Mouse (Mus musculus): Measurements from ENCODE around the gene Slc38a4. TPM values are rescaled to one million over a fixed set of nuclear protein-coding genes. Genes with fewer than 3 reads are reported as not detected.
A peak's percentile ranks its signal among the peaks of the same experiment; 100 is the strongest.

The Slc38a4 gene
- polyA plus RNA-seq, 1 experiment from 2014 or later: 71.1 TPM

DNA sequence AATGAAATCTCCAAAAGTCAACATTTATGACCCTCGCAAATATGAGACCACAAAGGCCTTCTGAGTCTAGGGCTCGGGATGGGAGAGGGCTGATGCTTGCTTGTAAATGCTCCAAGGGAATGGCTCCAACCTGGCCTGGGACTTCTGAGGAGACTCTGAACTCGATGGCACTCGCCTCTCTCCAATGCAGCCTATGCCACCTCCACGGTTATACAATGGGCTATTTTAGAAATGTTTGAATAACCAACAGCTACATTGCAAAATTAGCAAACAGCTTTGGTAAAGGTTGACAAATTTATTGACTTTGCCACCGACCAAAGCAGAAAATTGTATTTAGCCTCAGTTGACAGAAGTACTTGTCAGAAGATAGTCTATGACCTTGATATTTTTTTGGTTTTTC lies 19.9 kb downstream of the Slc38a4 start:
- Histone ChIP-seq H3K4me3 (ENCODE audit: low read depth, low read length) (no peak overlapping the region), H3K4me1 (ENCODE audit: control insufficient read depth, insufficient read depth, low read length) (no peaks in the 10 kb centered on the region), H3K9ac (replicated peaks; ENCODE audit: low read length) (no peak overlapping the region), H3K9me3 (replicated peaks; ENCODE audit: control insufficient read depth, low read length) (no peaks in the 10 kb centered on the region), H3K4me2 (ENCODE audit: low read depth, low read length) (no peak overlapping the region), H3K27me3 (ENCODE audit: control insufficient read depth, insufficient read depth, low read length) (no peaks in the 10 kb centered on the region), H3K36me3 (replicated peaks; ENCODE audit: control insufficient read depth, insufficient read depth, low read depth, low read length) (no peaks in the 10 kb centered on the region), H3K27ac (replicated peaks; ENCODE audit: low read depth, low read length) (no peak overlapping the region)
- 91% methylated on average over 6 of the region's 6 CpGs for WGBS
- DNase-seq (ENCODE audit: low spot score) (no peak), ATAC-seq (replicated peaks; ENCODE audit: insufficient number of reproducible peaks, low FRiP score, low TSS enrichment, low read depth) (no peak)

DNA sequence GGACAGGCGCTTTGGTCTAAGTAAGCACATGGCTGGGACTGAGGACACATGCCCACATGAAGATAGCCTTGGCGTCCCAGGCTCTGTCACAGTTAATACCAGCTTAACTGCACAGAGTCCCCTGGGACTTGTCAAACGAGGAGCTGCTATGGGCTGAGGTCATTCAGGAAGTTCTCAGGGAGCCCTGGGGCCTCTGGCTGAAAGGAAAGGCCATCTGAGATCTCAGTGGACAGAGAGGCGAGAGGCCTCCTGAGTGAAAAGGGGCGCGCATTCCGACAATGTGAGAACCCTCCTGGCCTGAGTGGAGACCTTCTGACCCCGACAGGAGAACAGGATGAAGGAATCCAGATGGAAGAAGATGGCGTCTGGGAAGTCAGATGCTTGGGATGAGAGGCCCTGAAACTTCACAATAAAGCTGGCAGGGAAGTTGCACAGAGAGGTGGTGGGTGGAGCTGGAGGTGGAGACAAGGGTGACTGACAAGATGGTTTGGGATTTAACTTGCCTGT lies 22.2 kb downstream of the Slc38a4 start:
- 21% methylated on average over 9 of the region's 9 CpGs for WGBS
- Histone ChIP-seq H3K27me3 (ENCODE audit: control insufficient read depth, insufficient read depth, low read length) (no peaks in the 10 kb centered on the region), H3K4me2 (ENCODE audit: low read depth, low read length) (no peak overlapping the region), H3K4me3 (ENCODE audit: low read depth, low read length) (no peak overlapping the region), H3K36me3 (replicated peaks; ENCODE audit: control insufficient read depth, insufficient read depth, low read depth, low read length) (no peaks in the 10 kb centered on the region), H3K4me1 (ENCODE audit: control insufficient read depth, insufficient read depth, low read length) (no peaks in the 10 kb centered on the region), H3K9ac (replicated peaks; ENCODE audit: low read length) (no peak overlapping the region), H3K27ac (replicated peaks; ENCODE audit: low read depth, low read length) (no peak overlapping the region), H3K9me3 (replicated peaks; ENCODE audit: control insufficient read depth, low read length) (no peaks in the 10 kb centered on the region)
- peak; percentile 53 for DNase-seq (ENCODE audit: low spot score)
- ATAC-seq (replicated peaks; ENCODE audit: insufficient number of reproducible peaks, low FRiP score, low TSS enrichment, low read depth): 0 out of 2 replicates have a peak, but pooled peaks have one; percentile 44

DNA sequence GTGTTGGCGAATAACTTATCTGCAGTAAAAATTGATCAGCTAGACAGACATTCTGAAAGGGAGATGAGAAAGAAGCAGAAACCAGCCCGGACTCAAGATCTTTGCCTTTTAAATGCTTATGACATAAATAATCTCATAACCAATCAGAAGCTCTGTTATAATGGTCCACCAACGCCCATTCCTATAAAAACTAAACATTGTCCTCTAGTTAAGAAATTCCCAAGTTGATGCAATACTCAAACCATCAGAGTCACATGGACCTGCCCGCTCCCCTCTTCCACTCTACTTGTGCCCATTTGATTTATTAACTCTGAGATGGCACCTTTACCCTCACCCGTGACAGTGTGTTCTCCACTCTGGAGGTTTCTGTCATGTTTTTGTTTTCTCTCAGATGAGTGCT lies 23.9 kb downstream of the Slc38a4 start:
- H3K9me3 ChIP-seq (replicated peaks; ENCODE audit: control insufficient read depth, low read length): no peaks in the 10 kb centered on the region
- DNase-seq (ENCODE audit: low spot score) (no peak), ATAC-seq (replicated peaks; ENCODE audit: insufficient number of reproducible peaks, low FRiP score, low TSS enrichment, low read depth) (no peak)
- WGBS: 94% methylated on average over 5 of the region's 5 CpGs
- H3K36me3 ChIP-seq (replicated peaks; ENCODE audit: control insufficient read depth, insufficient read depth, low read depth, low read length): no peaks in the 10 kb centered on the region
- no peak overlapping the region for H3K4me2 ChIP-seq (ENCODE audit: low read depth, low read length)
- H3K4me1 ChIP-seq (ENCODE audit: control insufficient read depth, insufficient read depth, low read length): no peaks in the 10 kb centered on the region
- H3K27ac ChIP-seq (replicated peaks; ENCODE audit: low read depth, low read length): no peak overlapping the region
- no peaks in the 10 kb centered on the region for H3K27me3 ChIP-seq (ENCODE audit: control insufficient read depth, insufficient read depth, low read length)
- H3K4me3 ChIP-seq (ENCODE audit: low read depth, low read length): no peak overlapping the region
- H3K9ac ChIP-seq (replicated peaks; ENCODE audit: low read length): no peak overlapping the region

DNA sequence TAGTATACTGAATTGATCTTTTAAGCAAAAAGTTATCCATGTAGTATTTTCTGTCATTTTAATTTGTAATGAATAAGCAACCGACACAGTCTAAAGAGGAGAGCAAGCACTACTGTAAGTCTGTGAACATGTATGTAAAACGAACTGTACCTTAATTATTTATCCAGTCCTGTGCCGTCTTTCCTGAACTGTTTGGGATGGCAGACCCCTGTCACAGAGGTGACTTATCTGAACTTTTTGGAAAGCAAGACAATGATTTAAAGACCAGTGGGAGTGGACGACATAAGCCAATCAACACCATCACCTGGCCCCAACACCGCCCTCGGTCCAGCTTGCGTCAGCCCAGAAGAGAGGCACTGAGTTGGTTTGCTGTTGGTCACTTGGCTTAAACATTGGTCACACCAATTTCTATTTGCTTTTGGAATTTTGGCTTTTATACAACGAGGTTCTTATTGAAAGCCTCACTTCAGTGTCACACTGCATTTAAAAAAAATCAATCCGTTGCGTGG lies 24.7 kb downstream of the Slc38a4 start:
- no peaks in the 10 kb centered on the region for H3K9me3 ChIP-seq (replicated peaks; ENCODE audit: control insufficient read depth, low read length)
- 93% methylated on average over 10 of the region's 10 CpGs for WGBS
- H3K9ac ChIP-seq (replicated peaks; ENCODE audit: low read length): no peak overlapping the region
- H3K27ac ChIP-seq (replicated peaks; ENCODE audit: low read depth, low read length): no peak overlapping the region
- no peaks in the 10 kb centered on the region for H3K36me3 ChIP-seq (replicated peaks; ENCODE audit: control insufficient read depth, insufficient read depth, low read depth, low read length)
- ATAC-seq (replicated peaks; ENCODE audit: insufficient number of reproducible peaks, low FRiP score, low TSS enrichment, low read depth): no peak
- no peaks in the 10 kb centered on the region for H3K27me3 ChIP-seq (ENCODE audit: control insufficient read depth, insufficient read depth, low read length)
- no peak overlapping the region for H3K4me3 ChIP-seq (ENCODE audit: low read depth, low read length)
- no peak for DNase-seq (ENCODE audit: low spot score)
- no peak overlapping the region for H3K4me2 ChIP-seq (ENCODE audit: low read depth, low read length)
- H3K4me1 ChIP-seq (ENCODE audit: control insufficient read depth, insufficient read depth, low read length): no peaks in the 10 kb centered on the region

DNA sequence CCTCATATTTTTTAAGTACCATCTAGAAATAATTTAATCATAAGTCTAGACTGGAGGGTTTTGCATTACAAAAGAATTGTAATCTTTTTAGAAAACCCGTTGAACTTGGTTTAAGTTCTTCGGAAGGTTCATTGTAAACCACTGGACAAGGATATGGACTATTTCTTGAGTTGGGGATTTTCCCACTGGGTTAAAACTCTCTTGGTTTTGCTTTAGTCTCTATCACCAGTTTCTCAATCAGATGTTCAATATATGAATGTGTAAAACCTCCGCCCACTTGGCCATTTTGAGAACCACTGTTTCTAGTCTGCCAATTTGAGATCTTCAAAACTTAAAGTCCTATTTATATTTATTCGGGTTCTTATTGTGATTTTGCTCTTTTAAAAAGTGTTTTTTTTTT lies 25.6 kb downstream of the Slc38a4 start:
- H3K36me3 ChIP-seq (replicated peaks; ENCODE audit: control insufficient read depth, insufficient read depth, low read depth, low read length): no peaks in the 10 kb centered on the region
- no peak overlapping the region for H3K4me3 ChIP-seq (ENCODE audit: low read depth, low read length)
- H3K4me1 ChIP-seq (ENCODE audit: control insufficient read depth, insufficient read depth, low read length): no peaks in the 10 kb centered on the region
- H3K27me3 ChIP-seq (ENCODE audit: control insufficient read depth, insufficient read depth, low read length): no peaks in the 10 kb centered on the region
- no peak for DNase-seq (ENCODE audit: low spot score)
- 90% methylated on average over 4 of the region's 4 CpGs for WGBS
- H3K27ac ChIP-seq (replicated peaks; ENCODE audit: low read depth, low read length): no peak overlapping the region
- H3K9ac ChIP-seq (replicated peaks; ENCODE audit: low read length): no peak overlapping the region
- H3K9me3 ChIP-seq (replicated peaks; ENCODE audit: control insufficient read depth, low read length): no peaks in the 10 kb centered on the region
- no peak for ATAC-seq (replicated peaks; ENCODE audit: insufficient number of reproducible peaks, low FRiP score, low TSS enrichment, low read depth)
- H3K4me2 ChIP-seq (ENCODE audit: low read depth, low read length): no peak overlapping the region

DNA sequence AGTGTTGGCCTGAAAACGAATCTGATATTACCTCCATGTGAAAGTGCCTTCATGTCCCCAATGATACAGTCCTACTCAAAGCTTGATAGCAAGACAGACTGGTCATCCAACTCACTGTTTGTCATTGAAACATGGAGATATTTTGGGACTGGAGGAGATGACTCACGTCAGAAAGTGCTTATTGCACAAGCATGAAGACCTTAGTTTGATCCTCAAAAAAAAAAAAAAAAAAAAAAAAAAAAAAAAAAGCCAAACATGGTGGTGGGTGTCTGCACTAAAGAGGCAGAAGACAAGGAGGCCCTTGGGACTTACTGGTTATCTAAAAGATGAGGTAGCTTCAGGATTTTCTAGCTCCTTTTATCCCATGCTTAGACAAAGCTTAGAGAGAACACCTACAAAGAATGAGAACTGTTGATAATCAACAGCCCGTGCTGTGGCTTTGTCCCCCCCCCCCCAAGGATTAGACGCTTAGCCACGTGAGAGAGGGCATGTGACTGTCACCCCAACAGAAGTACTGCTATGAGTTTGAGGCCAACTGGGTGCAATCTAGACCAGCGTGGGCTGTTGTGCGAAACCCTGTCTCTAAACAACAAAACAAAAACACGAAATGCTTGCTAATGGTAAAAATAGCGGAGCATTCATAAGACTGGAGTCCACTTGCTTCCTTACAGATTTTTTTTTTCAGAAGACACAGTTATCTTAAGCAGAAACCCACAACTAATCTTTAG lies 26.5 kb downstream of the Slc38a4 start:
- no peak for DNase-seq (ENCODE audit: low spot score)
- no peak for ATAC-seq (replicated peaks; ENCODE audit: insufficient number of reproducible peaks, low FRiP score, low TSS enrichment, low read depth)
- H3K4me3 ChIP-seq (ENCODE audit: low read depth, low read length): no peak overlapping the region
- no peaks in the 10 kb centered on the region for H3K27me3 ChIP-seq (ENCODE audit: control insufficient read depth, insufficient read depth, low read length)
- no peak overlapping the region for H3K27ac ChIP-seq (replicated peaks; ENCODE audit: low read depth, low read length)
- H3K36me3 ChIP-seq (replicated peaks; ENCODE audit: control insufficient read depth, insufficient read depth, low read depth, low read length): no peaks in the 10 kb centered on the region
- H3K4me1 ChIP-seq (ENCODE audit: control insufficient read depth, insufficient read depth, low read length): no peaks in the 10 kb centered on the region
- no peak overlapping the region for H3K9ac ChIP-seq (replicated peaks; ENCODE audit: low read length)
- no peak overlapping the region for H3K4me2 ChIP-seq (ENCODE audit: low read depth, low read length)
- 87% methylated on average over 9 of the region's 9 CpGs for WGBS
- no peaks in the 10 kb centered on the region for H3K9me3 ChIP-seq (replicated peaks; ENCODE audit: control insufficient read depth, low read length)

DNA sequence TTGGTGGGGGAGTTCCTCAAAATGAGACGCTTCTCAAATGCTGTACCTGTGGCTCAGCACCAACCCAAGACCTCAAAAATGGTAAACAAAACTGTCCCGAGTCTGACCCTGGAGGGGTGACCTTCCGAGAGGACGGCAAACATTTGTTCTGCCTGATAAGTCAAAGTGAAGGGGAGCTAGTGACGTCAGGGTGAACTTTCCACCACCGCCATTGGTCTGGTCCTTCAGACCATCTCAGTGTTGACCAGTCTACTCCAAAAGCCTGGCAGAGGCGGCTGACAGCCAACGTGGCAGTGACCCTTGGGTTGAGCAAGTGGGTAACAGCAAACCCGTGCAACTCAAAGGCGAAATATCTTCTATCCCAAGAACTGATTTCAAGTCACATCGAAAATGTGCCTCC lies 27.1 kb downstream of the Slc38a4 start:
- H3K9me3 ChIP-seq (replicated peaks; ENCODE audit: control insufficient read depth, low read length): no peaks in the 10 kb centered on the region
- no peaks in the 10 kb centered on the region for H3K4me1 ChIP-seq (ENCODE audit: control insufficient read depth, insufficient read depth, low read length)
- no peak overlapping the region for H3K27ac ChIP-seq (replicated peaks; ENCODE audit: low read depth, low read length)
- ATAC-seq (replicated peaks; ENCODE audit: insufficient number of reproducible peaks, low FRiP score, low TSS enrichment, low read depth) (no peak), DNase-seq (ENCODE audit: low spot score) (no peak)
- 74% methylated on average over 11 of the region's 11 CpGs for WGBS
- no peaks in the 10 kb centered on the region for H3K36me3 ChIP-seq (replicated peaks; ENCODE audit: control insufficient read depth, insufficient read depth, low read depth, low read length)
- H3K9ac ChIP-seq (replicated peaks; ENCODE audit: low read length): no peak overlapping the region
- no peaks in the 10 kb centered on the region for H3K27me3 ChIP-seq (ENCODE audit: control insufficient read depth, insufficient read depth, low read length)
- no peak overlapping the region for H3K4me2 ChIP-seq (ENCODE audit: low read depth, low read length)
- no peak overlapping the region for H3K4me3 ChIP-seq (ENCODE audit: low read depth, low read length)

DNA sequence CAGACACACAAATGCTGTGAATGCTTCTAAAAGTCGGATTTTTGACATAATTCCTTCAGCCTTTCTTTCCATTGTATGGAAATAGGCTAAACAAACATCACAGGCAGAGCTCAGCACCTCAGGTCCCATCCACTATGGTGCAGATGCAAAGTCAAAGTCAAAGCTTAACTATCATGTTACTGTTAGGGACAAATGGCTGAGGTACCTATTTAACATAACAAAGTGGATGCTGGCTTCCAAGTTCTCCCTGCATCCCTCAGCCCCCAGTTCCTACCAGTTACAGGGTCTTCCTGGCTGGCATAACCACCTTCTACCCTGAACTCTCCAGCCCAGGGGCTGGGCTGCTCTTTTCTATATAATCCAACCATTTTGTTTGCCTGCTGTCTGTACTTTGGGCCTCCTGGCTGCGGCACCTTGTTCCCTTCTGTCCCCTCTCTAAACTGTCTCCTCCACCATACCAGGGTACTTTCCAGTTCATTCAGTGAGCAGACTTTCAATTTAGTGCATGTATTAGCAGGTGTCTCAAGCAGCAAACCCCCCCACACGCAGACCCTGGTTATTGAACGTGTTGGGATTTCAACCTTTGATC lies 27.6 kb downstream of the Slc38a4 start:
- DNase-seq (ENCODE audit: low spot score): no peak
- Histone ChIP-seq H3K27ac (replicated peaks; ENCODE audit: low read depth, low read length) (no peak overlapping the region), H3K4me3 (ENCODE audit: low read depth, low read length) (no peak overlapping the region), H3K36me3 (replicated peaks; ENCODE audit: control insufficient read depth, insufficient read depth, low read depth, low read length) (no peaks in the 10 kb centered on the region), H3K4me2 (ENCODE audit: low read depth, low read length) (no peak overlapping the region), H3K9ac (replicated peaks; ENCODE audit: low read length) (no peak overlapping the region), H3K9me3 (replicated peaks; ENCODE audit: control insufficient read depth, low read length) (no peaks in the 10 kb centered on the region), H3K27me3 (ENCODE audit: control insufficient read depth, insufficient read depth, low read length) (no peaks in the 10 kb centered on the region), H3K4me1 (ENCODE audit: control insufficient read depth, insufficient read depth, low read length) (no peaks in the 10 kb centered on the region)
- ATAC-seq (replicated peaks; ENCODE audit: insufficient number of reproducible peaks, low FRiP score, low TSS enrichment, low read depth): no peak
- 59% methylated on average over 4 of the region's 4 CpGs for WGBS

Measured in embryonic facial prominence, embryonic 11.5 days (tissue).